Mouse (Mus musculus): ENCODE data around the gene Mgst3.
"Not testable (repeated sequence)": the region's sequence is repeated elsewhere in the genome, so short reads cannot be mapped to it uniquely, and the experiment has no call there.

Mgst3 gene

DNA sequence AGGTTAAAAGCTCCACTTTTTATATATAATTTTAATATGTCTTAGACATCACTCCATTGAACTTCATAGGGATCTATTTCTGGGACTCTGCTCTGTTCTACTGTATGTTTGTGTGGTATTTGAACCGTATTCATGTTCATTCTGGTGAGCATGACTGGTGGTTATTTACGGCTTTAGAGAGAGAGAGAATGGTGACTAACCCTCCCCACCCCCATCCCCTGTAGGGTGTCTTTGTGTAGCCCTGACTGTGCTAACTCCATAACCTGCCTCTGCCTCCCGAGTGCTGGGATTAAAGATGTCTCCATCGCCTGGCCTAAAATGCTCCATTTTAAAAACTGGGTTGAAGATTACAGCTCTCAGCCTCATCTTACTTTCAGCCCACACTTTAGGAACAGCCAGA, 33.4 kb downstream of the Mgst3 start:
- no peak for DNase-seq (ENCODE audit: low spot score)

DNA sequence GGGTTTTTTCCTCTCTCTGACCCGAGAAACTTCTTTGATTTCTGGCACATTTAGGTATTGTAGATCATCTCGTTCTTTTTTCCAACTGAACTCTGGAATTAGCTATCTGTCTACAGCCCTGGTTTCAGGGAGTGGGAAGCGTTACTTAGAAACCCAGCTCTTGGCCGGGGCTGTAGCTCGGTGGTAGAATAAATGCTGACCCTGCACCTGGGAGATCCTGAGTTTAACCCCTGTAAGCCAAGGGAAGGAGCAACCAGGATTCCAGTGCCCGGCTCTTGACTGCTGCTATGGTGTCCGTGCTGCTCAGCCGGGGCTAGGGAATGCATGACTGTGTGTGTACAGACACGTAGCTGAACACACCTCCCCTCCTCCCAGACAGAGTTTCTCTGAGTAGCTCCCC, 34.9 kb downstream of the Mgst3 start:
- no peak for DNase-seq (ENCODE audit: low spot score)

DNA sequence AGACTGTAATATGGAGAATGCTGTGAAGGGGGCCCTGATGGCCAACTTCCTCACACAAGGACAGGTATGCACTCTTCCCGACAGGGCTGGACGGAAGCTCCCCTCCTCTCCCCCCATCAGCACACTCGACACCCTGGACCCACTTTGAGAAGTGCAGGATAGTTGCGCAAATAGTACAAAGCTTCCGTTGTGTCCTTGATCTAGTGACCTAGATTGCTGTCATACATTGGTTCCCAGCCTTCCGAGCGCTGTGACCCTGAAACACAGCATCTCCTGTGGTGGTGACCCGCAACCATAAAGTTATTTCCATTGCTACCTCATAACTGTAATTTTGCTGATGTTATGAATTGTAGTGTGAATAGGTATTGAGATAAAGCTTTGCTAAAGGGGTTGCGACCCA, 36.3 kb downstream of the Mgst3 start:
- no peak for DNase-seq (ENCODE audit: low spot score)

DNA sequence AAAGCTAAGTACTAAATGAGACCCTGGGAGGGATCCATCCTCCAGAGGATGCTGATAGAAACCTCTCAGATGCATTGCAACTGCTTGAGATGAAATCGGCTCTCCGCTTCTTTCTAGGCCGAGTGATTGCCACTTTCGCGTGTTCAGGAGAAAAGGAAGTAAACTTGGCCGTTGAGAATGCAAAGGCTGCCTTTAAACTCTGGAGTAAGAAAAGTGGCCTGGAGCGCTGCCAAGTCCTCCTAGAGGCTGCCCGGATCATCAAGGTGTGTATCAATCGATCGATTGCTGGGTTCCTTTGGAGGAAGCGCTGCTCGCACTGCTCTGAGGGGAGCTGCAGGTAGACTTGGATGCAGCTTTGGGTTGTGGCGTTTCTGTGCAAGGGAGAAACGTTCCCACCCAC, 41.2 kb downstream of the Mgst3 start:
- no peak for DNase-seq (ENCODE audit: low spot score)

DNA sequence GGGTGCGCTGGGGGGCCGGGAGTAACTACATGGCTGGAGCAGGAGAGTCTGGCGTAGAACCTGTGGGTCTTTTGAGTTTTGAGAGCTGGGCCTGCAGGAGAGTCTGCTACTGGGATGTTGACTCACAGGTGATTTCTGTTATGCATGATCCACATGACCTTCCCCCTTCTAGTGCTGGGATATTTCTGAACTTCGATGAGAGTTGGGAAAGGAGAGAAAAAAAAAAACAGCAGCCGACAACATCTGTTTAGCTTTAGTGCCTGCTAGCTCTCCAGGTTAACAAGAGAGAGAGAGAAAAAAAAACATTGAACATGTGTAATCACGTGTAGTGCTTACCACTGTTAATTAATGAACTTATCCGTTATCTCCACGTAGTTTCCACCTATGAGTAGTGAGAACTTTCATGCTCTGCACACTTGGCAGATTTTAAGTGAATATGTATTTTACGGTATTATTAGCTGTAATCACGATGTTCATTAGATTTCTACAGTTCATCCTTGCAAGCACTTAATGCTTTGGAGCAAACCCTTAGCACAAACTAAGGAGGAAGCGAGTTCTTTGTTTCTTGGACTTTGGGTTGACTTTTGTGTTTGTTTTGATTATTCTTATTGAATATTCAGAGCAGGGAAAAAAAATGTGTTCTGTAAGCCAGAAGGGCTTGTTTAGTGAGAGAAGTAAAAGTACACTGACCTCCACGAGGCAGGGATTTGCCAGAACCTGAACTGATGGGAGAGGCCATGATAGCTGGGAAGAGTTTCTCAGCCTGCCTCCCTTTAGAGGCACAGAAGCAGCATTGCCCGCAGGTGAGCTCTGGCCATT, 42.8 kb downstream of the Mgst3 start:
- no peak for DNase-seq (ENCODE audit: low spot score)

DNA sequence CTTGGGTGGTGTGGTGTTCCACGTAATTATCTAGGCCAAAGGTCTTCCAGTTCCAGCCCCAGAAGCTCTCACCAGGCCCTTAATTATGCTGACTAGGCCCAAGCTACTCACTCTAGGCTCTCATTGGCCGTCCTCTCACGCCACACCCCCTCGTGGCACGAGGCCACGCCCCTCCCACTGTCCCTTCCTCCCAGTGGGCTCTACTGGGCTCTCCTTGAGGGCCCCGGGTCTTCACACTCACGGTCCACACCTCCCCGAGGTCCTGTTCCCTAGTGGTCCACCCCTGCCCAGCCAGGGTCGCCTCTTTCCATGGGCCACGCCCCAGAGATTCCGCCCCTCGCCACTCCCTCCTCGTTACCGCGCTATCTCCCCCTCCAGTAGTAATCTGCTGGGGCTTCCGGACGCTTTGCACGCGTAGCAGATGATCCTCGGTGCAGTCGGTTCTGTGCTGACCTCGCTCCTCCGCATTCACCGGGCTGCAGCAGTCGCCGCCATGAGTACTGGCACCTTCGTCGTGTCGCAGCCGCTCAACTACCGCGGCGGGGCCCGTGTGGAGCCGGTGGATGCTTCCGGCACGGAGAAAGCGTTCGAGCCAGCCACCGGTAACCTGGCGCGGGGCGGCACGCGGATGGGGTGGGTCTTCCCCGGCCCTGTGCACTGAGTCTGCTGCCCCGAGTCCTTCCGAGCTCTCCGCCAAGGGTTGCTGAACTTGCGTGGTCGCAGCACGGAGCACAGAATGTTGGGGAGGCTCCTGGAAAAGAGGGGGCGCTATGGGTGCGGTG, 43.6 kb downstream of the Mgst3 start, which contains the start of gene Aldh9a1:
Gene Aldh9a1, plus strand, starts transcription at position 177 of the 782 bp plus-strand sequence.
- DNase-seq (ENCODE audit: low spot score): peak; percentile 66

DNA sequence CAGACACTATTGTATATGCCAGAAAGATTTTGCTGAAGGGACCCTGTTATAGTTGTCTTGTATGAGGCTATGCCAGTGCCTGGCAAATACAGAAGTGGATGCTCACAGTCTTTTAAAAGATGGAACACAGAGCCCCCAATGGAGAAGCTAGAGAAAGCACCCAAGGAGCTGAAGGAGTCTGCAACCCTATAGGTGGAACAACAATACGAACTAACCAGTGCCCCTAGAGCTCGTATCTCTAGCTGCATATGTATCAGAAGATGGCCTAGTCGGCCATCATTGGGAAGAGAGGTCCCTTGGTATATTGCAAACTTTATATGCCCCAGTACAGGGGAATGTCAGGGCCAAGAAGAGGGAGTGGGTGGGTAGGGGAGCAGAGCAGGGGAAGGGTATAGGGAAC, 44.4 kb downstream of the Mgst3 start:
- DNase-seq (ENCODE audit: low spot score): not testable (repeated sequence)

DNA sequence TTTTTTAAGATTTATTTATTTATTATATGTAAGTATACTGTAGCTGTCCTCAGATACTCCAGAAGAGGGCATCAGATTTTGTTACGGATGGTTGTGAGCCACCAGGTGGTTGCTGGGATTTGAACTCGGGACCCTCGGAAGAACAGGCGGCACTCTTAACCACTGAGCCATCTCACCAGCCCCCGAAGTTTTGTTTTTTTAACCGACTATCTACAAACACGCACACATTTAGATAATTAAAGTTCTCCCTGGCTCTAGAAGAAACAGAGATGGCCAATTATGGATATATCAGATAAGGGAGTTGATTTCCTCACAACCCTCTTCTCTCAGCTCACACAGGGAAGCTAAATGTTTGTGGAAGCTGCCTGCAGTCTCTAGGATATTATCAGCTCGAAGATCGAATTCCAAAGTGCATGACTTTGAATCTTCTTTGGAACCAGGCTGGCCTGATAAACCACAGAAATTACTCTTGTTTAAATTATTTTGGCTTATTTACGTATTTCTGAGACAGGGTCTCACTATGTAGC, 47.6 kb downstream of the Mgst3 start:
- not testable (repeated sequence) for DNase-seq (ENCODE audit: low spot score)

DNA sequence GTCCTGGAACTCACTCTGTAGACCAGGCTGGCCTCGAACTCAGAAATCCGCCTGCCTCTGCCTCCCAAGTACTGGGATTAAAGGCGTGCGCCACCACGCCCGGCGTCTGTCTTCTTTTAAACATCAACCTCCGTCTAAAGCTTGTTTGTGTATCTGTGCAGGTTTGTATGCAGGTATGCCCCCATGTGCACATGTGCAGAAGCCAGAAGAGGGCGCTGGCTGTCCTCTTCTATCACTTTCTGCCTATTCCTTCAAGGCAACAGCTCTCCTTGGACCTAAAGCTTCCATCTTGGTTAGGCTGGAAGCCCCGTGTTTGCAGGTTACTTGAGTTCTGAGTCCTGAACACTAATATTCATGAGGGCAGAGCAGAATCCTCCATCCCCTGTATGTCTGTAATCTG, 50.8 kb downstream of the Mgst3 start:
- no peak for DNase-seq (ENCODE audit: low spot score)

DNA sequence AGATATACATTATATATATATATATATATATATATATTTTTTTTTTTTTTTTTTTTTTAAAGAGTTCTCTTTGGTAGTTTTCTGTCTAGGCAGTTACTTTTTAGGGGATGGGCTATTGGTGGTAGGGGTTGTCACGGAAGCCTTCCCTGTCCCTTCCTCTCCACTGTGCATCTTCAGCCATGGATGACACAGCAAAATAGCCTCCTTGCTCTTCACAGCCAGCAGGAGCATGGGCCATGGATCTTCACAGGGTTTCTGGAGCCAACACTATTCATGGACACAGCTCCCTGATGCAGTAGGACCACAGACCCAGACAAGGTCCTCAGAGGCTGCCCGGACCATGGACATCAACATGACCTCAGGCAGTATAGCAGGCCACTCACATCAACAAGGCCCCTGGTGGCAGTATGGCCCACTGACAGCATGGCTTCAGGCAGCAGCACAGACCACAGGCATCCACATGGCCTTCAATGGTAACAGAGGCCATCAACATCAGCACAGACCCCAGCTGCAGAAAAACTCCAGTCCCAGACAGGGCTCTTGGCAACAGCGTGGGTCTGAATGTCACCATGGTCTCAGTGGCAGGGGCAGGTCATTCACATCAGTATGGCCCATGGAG, 52.6 kb downstream of the Mgst3 start:
- no peak for DNase-seq (ENCODE audit: low spot score)

DNA sequence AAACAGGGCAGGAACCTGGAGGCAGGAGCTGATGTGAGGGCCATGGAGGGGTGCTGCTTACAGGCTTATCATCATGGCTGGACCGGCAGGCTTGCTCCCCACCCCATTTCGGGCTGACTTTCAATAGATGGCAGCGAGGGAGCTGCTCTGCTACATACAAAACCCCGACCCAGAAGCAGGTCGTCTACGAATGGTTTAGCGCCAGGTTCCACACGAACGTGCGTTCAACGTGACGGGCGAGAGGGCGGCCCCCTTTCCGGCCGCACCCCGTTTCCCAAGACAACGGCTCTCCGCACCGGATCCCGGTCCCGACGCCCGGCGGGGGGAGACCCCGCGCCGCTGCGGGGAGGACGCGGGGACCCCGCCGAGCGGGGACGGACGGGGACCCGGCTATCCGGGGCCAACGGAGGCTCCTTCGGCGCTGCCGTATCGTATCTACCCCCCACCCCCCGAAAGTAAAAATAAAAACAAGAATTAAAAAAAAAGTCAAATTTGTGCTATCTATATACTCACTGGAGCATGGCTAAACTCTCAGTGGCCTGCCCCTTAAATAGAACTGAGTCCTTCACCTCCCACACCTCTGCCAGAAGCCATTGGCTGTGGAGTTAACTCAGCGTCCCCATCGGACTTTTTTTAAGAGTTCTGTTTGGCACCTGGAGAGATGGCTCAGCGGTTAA, 53.4 kb downstream of the Mgst3 start:
- no peak for DNase-seq (ENCODE audit: low spot score)

DNA sequence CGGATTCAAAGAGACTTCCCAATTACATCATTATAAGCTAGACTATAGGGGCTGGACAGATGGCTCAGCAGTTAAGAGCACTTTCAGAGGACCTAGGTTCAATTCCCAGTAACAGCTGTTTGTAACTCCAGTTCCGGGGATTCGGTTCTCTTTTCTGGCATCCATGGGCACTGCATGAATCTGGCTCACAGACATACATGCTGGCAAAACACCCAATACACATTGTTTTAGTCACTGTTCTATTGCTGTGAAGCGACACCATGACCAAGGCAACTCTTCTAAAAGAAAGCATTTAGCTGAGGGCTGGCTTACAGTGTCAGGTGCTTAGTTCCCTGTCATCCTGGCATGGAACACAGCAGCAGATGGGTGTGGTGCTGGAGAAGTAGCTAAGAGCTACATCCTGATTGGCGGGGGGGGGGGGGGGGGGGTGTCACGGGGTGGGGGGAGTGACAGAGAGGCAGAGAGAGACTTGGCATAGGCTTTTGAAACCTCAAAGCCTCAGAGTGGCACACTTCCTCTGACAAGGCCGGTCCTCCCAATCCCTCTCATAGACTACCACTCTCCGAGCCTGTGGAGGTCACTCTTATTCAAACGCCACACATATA, 54.4 kb downstream of the Mgst3 start:
- no peak for DNase-seq (ENCODE audit: low spot score)

DNA sequence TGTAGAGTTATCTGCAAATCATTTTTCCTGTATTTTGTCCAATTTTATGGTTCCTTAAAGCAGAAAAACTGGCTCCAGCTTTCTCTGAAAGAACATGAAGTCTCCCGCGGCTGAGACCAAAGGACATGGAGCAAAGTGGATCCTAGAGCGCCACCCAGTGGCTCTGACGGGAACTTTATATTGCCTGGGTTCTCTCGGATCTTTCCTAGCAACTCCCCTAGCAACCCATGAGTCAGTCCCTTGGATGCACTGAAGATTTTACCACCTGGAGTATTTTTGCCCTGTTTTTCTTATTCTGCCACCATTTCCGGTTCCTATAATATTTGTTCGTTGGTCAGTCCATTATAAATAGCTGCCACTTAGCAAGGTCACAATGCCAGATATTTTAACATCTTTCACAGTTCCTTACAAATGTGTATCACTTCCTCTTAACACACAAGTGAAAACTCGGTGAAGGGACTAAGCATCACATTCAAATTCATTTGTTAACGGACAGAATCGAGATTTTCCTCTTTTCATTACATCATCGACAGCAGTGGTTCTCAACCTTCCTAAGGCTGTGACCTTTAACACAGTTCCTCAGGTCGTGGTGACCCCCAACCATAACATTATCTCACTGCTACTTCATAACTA, 56.1 kb downstream of the Mgst3 start:
- DNase-seq (ENCODE audit: low spot score): peak; percentile 29

DNA sequence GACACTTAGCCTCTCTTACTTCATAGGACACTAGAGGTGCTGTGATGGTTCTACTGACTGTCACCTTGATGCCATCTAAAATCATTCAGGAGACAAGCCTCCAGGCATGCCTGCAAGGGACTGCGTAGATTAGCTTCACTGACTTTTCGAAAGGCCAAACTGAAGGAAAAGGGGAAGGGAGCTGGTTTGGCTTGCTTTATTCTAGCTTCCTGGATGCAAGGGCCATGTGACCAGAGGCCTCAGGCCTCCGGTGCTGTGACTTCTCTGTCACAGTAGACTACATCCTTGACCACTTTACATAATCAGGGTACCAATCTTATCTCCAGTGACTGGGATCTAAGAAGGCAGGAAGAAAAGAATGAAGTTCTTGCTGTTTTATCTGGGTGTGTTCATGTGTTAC, 57.2 kb downstream of the Mgst3 start:
- no peak for DNase-seq (ENCODE audit: low spot score)

DNA sequence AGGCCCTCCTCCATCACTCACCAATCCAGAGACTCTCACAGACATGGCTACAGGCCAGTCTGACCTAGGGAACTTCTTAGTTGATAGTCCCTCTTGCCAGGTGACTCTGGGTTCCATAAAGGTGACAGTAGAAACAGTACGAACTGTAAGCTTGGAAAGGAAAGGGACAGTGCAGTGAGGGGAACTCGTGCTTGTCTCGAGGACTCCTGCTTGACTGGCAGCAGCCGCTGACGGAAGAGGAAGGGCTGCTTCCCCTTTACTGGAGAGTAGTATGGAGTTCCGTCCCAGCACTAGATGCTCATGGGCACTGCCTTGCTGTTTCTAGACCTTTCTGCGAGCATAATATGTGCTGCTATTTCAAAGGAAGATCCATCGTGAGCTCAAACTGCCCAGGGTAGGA, 62.5 kb downstream of the Mgst3 start:
- no peak for DNase-seq (ENCODE audit: low spot score)

DNA sequence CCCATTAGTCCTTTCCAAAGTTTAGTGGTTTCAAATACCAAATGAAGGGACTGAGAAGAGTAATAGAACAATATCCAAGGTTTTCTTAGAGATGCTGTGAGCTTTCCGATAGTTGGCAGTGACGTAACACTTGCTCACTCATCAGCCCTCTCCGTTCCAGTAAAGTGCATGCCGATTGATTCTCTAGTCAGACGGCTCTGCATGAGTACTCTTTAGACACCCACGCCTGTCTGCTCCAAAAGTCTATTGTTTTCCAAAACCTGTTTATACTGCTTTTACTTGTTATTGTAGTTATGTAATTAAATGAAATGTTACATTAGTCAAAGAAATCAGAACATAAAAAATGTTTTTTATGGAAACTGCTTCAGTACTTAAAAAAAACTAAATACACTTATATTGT, 64.9 kb downstream of the Mgst3 start:
- DNase-seq (ENCODE audit: low spot score): no peak

All from urinary bladder, postnatal 10 days (tissue).